ENCODE assay signal across 7 mouse cellular contexts in the genomic region with DNA sequence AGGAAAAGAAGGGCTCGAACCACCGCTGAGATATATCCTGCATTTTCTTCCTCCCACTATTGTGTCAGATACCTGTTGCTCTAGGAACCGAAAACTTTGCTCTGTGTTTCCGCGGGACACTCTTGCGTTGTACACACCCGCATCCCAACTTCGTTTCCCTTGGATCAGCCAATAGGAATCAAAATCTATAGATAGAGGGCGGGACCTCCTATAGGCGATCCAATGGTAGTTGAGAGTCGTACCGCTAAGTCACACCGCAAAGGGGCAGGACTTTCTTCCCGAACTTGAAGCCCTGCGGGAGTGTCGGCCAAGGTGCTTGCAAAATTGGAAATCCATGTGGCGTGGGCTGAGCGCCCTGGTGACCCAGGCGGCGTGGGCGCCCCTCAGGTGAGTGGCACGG. TPM values are rescaled to one million over a fixed set of nuclear protein-coding genes. Genes with fewer than 3 reads are reported as not detected.
A peak's percentile ranks its signal among the peaks of the same experiment; 100 is the strongest.
DNase-seq lines count a peak whose midpoint lies in the region; ATAC-seq lines count a peak whose summit lies in the region.

No protein-coding gene starts in this region.

- H3K9me3 ChIP-seq in embryonic facial prominence, embryonic 10.5 days = no peaks in the 10 kb centered on the region
- H3K9me3 ChIP-seq in limb, embryonic 10.5 days (replicated peaks) = no peaks in the 10 kb centered on the region
- H3K9me3 ChIP-seq in midbrain, embryonic 13.5 days = no peaks in the 10 kb centered on the region

- H3K27ac ChIP-seq in embryonic facial prominence, embryonic 10.5 days (replicated peaks) = peak overlapping the region; percentile 87
- peak overlapping the region; percentile 93 for H3K27ac ChIP-seq in limb, embryonic 10.5 days
- H3K27ac ChIP-seq in midbrain, embryonic 13.5 days = no peak overlapping the region

- peak; percentile 93 for ATAC-seq in granulocyte monocyte progenitor cell, adult 5-6 weeks (replicated peaks; ENCODE audit: poor library complexity, severe bottlenecking)
- ATAC-seq in midbrain, embryonic 13.5 days = peak; percentile 69

- H3K4me3 ChIP-seq in embryonic facial prominence, embryonic 10.5 days = peak overlapping the region; percentile 90
- peak overlapping the region; percentile 78 for H3K4me3 ChIP-seq in limb, embryonic 10.5 days
- H3K4me3 ChIP-seq in midbrain, embryonic 13.5 days (replicated peaks) = peak overlapping the region; percentile 83

- peak overlapping the region; percentile 82 for H3K9ac ChIP-seq in midbrain, embryonic 13.5 days (replicated peaks)

- H3K4me2 ChIP-seq in midbrain, embryonic 13.5 days (replicated peaks) = peak overlapping the region; percentile 100

- H3K4me1 ChIP-seq in embryonic facial prominence, embryonic 10.5 days = peaks cover 51% of the 10 kb centered on the region
- H3K4me1 ChIP-seq in limb, embryonic 10.5 days = peaks cover 47% of the 10 kb centered on the region
- peaks cover 53% of the 10 kb centered on the region for H3K4me1 ChIP-seq in midbrain, embryonic 13.5 days (replicated peaks)

- WGBS in embryonic facial prominence, embryonic 10.5 days = under 1% methylated on average over 22 of the region's 22 CpGs
- WGBS in limb, embryonic 10.5 days = 0% methylated on average over 22 of the region's 22 CpGs
- under 1% methylated on average over 22 of the region's 22 CpGs for WGBS in midbrain, embryonic 13.5 days

- peak; percentile 89 for DNase-seq in adrenal gland, postnatal 10 days
- DNase-seq in embryonic facial prominence, embryonic 10.5 days (ENCODE audit: low spot score) = peak; percentile 89
- peak; percentile 89 for DNase-seq in kidney, adult 11 months
- peak; percentile 90 for DNase-seq in limb, embryonic 10.5 days (ENCODE audit: low spot score)
- peak; percentile 82 for DNase-seq in spleen, adult 12 weeks (ENCODE audit: low spot score)

- peaks cover 48% of the 10 kb centered on the region for H3K36me3 ChIP-seq in embryonic facial prominence, embryonic 10.5 days (replicated peaks)
- H3K36me3 ChIP-seq in limb, embryonic 10.5 days = peaks cover 50% of the 10 kb centered on the region
- peaks cover 41% of the 10 kb centered on the region for H3K36me3 ChIP-seq in midbrain, embryonic 13.5 days

- H3K27me3 ChIP-seq in embryonic facial prominence, embryonic 10.5 days (replicated peaks; ENCODE audit: low read depth, poor library complexity, severe bottlenecking) = no peaks in the 10 kb centered on the region
- no peaks in the 10 kb centered on the region for H3K27me3 ChIP-seq in limb, embryonic 10.5 days (ENCODE audit: low read depth, poor library complexity, severe bottlenecking)
- no peaks in the 10 kb centered on the region for H3K27me3 ChIP-seq in midbrain, embryonic 13.5 days

RNA-seq across cellular contexts. Expression of gene Gtpbp3, which starts 0.6 kb away (rescaled TPM):
- total RNA-seq in adrenal gland, postnatal 10 days (2021) = 10 to 100 TPM; 18.5 to 29.5 TPM
- 24.5 and 25.3 TPM in 2 replicates for polyA plus RNA-seq in embryonic facial prominence, embryonic 10.5 days (2016; fragmentation: Nextera tagmentation; extraction: Ambion mirVana)
- 3.5 and 12.4 TPM in 2 replicates for total RNA-seq in granulocyte monocyte progenitor cell, adult 5-6 weeks (2014; fragmentation: Nextera tagmentation)
- total RNA-seq in granulocyte monocyte progenitor cell, adult 5-6 weeks (2017) = 13.5 and 21.5 TPM in 2 replicates
- 26.8 and 28.2 TPM in 2 replicates for polyA plus RNA-seq in limb, embryonic 10.5 days (2016; fragmentation: Nextera tagmentation; extraction: Ambion mirVana)
- polyA plus RNA-seq in midbrain, embryonic 13.5 days (2015; fragmentation: Nextera tagmentation; extraction: Ambion mirVana) = 11.6 and 13.2 TPM in 2 replicates

RNA-seq across cellular contexts. Expression of gene Ano8, which starts 2.7 kb away (rescaled TPM):
- total RNA-seq in adrenal gland, postnatal 10 days (2021) = 10 to 100 TPM; 14.1 to 21.4 TPM
- polyA plus RNA-seq in embryonic facial prominence, embryonic 10.5 days (2016; fragmentation: Nextera tagmentation; extraction: Ambion mirVana) = 2.4 and 3.2 TPM in 2 replicates
- 0.43 and 2.5 TPM in 2 replicates for total RNA-seq in granulocyte monocyte progenitor cell, adult 5-6 weeks (2014; fragmentation: Nextera tagmentation)
- total RNA-seq in granulocyte monocyte progenitor cell, adult 5-6 weeks (2017) = 1.9 and 4.5 TPM in 2 replicates
- polyA plus RNA-seq in limb, embryonic 10.5 days (2016; fragmentation: Nextera tagmentation; extraction: Ambion mirVana) = 2.7 and 3.5 TPM in 2 replicates
- polyA plus RNA-seq in midbrain, embryonic 13.5 days (2015; fragmentation: Nextera tagmentation; extraction: Ambion mirVana) = 5.3 and 9.3 TPM in 2 replicates

RNA-seq across cellular contexts. Expression of gene Dda1, which starts 19.5 kb away (rescaled TPM):
- total RNA-seq in adrenal gland, postnatal 10 days (2021) = 10 to 100 TPM; 46.1 to 48.5 TPM
- 131 and 134 TPM in 2 replicates for polyA plus RNA-seq in embryonic facial prominence, embryonic 10.5 days (2016; fragmentation: Nextera tagmentation; extraction: Ambion mirVana)
- 24.0 and 34.2 TPM in 2 replicates for total RNA-seq in granulocyte monocyte progenitor cell, adult 5-6 weeks (2014; fragmentation: Nextera tagmentation)
- total RNA-seq in granulocyte monocyte progenitor cell, adult 5-6 weeks (2017) = 16.9 and 20.3 TPM in 2 replicates
- polyA plus RNA-seq in limb, embryonic 10.5 days (2016; fragmentation: Nextera tagmentation; extraction: Ambion mirVana) = 130 and 138 TPM in 2 replicates
- 197 TPM in 2 replicates for polyA plus RNA-seq in midbrain, embryonic 13.5 days (2015; fragmentation: Nextera tagmentation; extraction: Ambion mirVana)

RNA-seq across cellular contexts. Expression of gene Plvap, which starts 23.1 kb away (rescaled TPM):
- 100 to 1,000 TPM in 1 of 2 experiments, 10 to 100 TPM in 1; 95.1 to 101 TPM for total RNA-seq in adrenal gland, postnatal 10 days (2021)
- 58.0 and 59.2 TPM in 2 replicates for polyA plus RNA-seq in embryonic facial prominence, embryonic 10.5 days (2016; fragmentation: Nextera tagmentation; extraction: Ambion mirVana)
- not detected in 2 replicates for total RNA-seq in granulocyte monocyte progenitor cell, adult 5-6 weeks (2014; fragmentation: Nextera tagmentation)
- 0.10 and 0.43 TPM in 2 replicates for total RNA-seq in granulocyte monocyte progenitor cell, adult 5-6 weeks (2017)
- 74.6 and 77.7 TPM in 2 replicates for polyA plus RNA-seq in limb, embryonic 10.5 days (2016; fragmentation: Nextera tagmentation; extraction: Ambion mirVana)
- polyA plus RNA-seq in midbrain, embryonic 13.5 days (2015; fragmentation: Nextera tagmentation; extraction: Ambion mirVana) = 8.0 and 10.2 TPM in 2 replicates

RNA-seq across cellular contexts. Expression of gene Mrpl34, which starts 23.7 kb away (rescaled TPM):
- total RNA-seq in adrenal gland, postnatal 10 days (2021) = 100 to 1,000 TPM; 141 to 156 TPM
- 223 and 236 TPM in 2 replicates for polyA plus RNA-seq in embryonic facial prominence, embryonic 10.5 days (2016; fragmentation: Nextera tagmentation; extraction: Ambion mirVana)
- total RNA-seq in granulocyte monocyte progenitor cell, adult 5-6 weeks (2014; fragmentation: Nextera tagmentation) = 56.5 and 77.6 TPM in 2 replicates
- total RNA-seq in granulocyte monocyte progenitor cell, adult 5-6 weeks (2017) = 62.2 and 79.8 TPM in 2 replicates
- polyA plus RNA-seq in limb, embryonic 10.5 days (2016; fragmentation: Nextera tagmentation; extraction: Ambion mirVana) = 231 and 263 TPM in 2 replicates
- 242 TPM in 2 replicates for polyA plus RNA-seq in midbrain, embryonic 13.5 days (2015; fragmentation: Nextera tagmentation; extraction: Ambion mirVana)
